Mouse (Mus musculus): ENCODE measurements around the gene Hoxc13. TPM values are rescaled to one million over a fixed set of nuclear protein-coding genes. Genes with fewer than 3 reads are reported as not detected.

Hoxc13 gene
- polyA plus RNA-seq (2014; fragmentation: Illumina TruSeq; extraction: RNeasy Lipid Tissue Mini Kit (QIAGEN cat#74804)): not detected

GRCm38 (mm10) chr15:102921053-102922011, at the start of gene Hoxc13:
TSS of gene Hoxc13 (plus strand) at chr15:102921103.

GRCm38 (mm10) chr15:102936279-102936972, 15.5 kb downstream of the Hoxc13 start, which contains the start of gene Hoxc12:
TSS of gene Hoxc12 (plus strand) at chr15:102936757.

DNA sequence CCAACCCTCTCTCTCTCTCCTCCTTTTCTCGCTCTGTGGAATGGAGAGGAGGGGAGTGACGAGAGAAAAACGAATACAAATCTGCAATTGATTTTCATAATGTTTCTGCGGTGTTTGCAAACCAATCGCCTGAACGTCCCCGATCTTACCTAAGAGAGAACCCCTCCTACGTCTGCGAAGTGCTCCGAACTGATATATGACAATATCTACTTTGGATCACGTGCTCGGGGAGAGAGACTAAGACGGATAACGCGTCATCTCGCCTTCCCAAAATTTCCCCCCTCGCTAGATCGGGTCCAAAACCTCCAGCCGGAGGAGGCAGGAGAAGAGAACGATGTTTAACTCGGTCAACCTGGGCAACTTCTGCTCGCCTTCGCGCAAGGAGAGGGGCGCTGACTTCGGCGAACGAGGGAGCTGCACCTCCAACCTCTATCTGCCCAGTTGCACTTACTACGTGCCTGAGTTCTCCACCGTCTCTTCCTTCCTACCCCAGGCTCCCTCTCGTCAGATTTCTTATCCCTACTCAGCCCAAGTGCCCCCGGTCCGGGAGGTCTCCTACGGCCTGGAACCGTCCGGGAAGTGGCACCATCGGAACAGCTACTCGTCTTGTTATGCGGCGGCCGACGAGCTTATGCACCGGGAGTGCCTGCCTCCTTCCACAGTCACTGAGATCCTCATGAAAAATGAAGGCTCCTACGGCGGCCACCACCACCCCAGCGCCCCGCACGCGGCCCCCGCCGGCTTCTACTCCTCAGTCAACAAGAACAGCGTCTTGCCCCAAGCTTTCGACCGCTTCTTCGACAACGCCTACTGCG, 33.5 kb downstream of the Hoxc13 start, which contains the start of gene Hoxc11:
Hoxc11 (plus strand) TSS at position 236 of the 815 bp plus-strand sequence.

DNA sequence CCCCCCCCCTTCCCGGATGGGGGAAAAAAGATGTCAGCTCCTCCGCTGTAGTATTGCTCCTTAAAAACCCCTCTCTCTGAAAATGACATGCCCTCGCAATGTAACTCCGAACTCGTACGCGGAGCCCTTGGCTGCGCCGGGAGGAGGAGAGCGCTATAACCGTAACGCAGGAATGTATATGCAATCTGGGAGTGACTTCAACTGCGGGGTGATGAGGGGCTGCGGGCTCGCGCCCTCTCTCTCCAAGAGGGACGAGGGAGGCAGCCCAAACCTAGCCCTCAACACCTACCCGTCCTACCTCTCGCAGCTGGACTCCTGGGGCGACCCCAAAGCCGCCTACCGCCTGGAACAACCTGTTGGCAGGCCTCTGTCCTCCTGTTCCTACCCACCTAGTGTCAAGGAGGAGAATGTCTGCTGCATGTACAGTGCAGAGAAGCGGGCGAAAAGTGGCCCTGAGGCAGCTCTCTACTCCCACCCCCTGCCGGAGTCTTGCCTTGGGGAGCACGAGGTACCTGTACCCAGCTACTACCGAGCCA, 45.9 kb downstream of the Hoxc13 start, which contains the start of gene Hoxc10:
Hoxc10 (plus strand) TSS at position 21 of the 536 bp plus-strand sequence.

GRCm38 (mm10) chr15:102967312-102967510, 46.3 kb downstream of the Hoxc13 start, which contains the start of gene Hoxc5:
TSS of gene Hoxc5 (plus strand) at chr15:102967443.

DNA sequence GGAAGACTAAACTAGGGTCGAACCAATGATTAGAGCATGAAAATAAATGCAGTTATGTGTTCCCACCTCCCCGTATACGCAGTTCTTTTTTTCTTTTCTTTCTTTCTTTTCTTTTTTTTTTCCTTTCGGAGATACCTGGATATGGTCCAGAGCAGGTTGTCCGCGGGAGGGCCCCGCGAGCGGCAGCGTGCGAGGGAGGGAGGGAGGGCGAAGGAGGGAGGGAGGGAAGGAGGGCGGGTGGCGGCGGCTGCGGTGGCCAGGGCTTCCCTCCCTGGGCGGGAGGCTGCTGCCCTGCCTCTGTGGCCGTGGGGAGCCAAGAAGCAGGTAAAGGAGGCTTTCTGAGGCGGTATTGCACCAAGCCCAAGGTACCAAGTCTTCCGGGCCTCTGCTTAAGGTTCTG, 55.3 kb downstream of the Hoxc13 start, which contains the start of gene Hoxc9:
Hoxc9 (plus strand) TSS at position 269 of the 400 bp plus-strand sequence.

Other genes with a start within 250 kb of the Hoxc13 start
- gene Atp5g2, start 248.8 kb upstream of the Hoxc13 start, polyA plus RNA-seq (2014; fragmentation: Illumina TruSeq; extraction: RNeasy Lipid Tissue Mini Kit (QIAGEN cat#74804)): 19.7 TPM
- 119 TPM for gene Calcoco1, start 198.9 kb upstream of the Hoxc13 start, polyA plus RNA-seq (2014; fragmentation: Illumina TruSeq; extraction: RNeasy Lipid Tissue Mini Kit (QIAGEN cat#74804))
- gene Hoxc12, start 15.7 kb downstream of the Hoxc13 start, polyA plus RNA-seq (2014; fragmentation: Illumina TruSeq; extraction: RNeasy Lipid Tissue Mini Kit (QIAGEN cat#74804)): not detected
- not detected for gene Hoxc11, start 33.3 kb downstream of the Hoxc13 start, polyA plus RNA-seq (2014; fragmentation: Illumina TruSeq; extraction: RNeasy Lipid Tissue Mini Kit (QIAGEN cat#74804))
- gene Hoxc10, start 45.7 kb downstream of the Hoxc13 start, polyA plus RNA-seq (2014; fragmentation: Illumina TruSeq; extraction: RNeasy Lipid Tissue Mini Kit (QIAGEN cat#74804)): 15.5 TPM
- gene Hoxc5, start 46.3 kb downstream of the Hoxc13 start, polyA plus RNA-seq (2014; fragmentation: Illumina TruSeq; extraction: RNeasy Lipid Tissue Mini Kit (QIAGEN cat#74804)): 6.9 TPM
- 2.4 TPM for gene Hoxc9, start 55.3 kb downstream of the Hoxc13 start, polyA plus RNA-seq (2014; fragmentation: Illumina TruSeq; extraction: RNeasy Lipid Tissue Mini Kit (QIAGEN cat#74804))
- 72.1 TPM for gene Hoxc8, start 69.5 kb downstream of the Hoxc13 start, polyA plus RNA-seq (2014; fragmentation: Illumina TruSeq; extraction: RNeasy Lipid Tissue Mini Kit (QIAGEN cat#74804))
- 49.8 TPM for gene Hoxc6, start 77.2 kb downstream of the Hoxc13 start, polyA plus RNA-seq (2014; fragmentation: Illumina TruSeq; extraction: RNeasy Lipid Tissue Mini Kit (QIAGEN cat#74804))
- 26.9 TPM for gene Hoxc4, start 97.8 kb downstream of the Hoxc13 start, polyA plus RNA-seq (2014; fragmentation: Illumina TruSeq; extraction: RNeasy Lipid Tissue Mini Kit (QIAGEN cat#74804))
- gene Smug1, start 246.0 kb downstream of the Hoxc13 start, polyA plus RNA-seq (2014; fragmentation: Illumina TruSeq; extraction: RNeasy Lipid Tissue Mini Kit (QIAGEN cat#74804)): 15.2 TPM